Mouse (Mus musculus) CH12.LX (cell line): ENCODE measurements around the gene Ccl22. TPM values are rescaled to one million over a fixed set of nuclear protein-coding genes. Genes with fewer than 3 reads are reported as not detected.

Experiments
- DNase-seq: peaks from one replicate; pipeline ENCODE4 v3.0.0-alpha.2; 2013; ENCODE audit errors: extremely low read depth
- H3K27ac ChIP-seq: 2 replicates; pipeline ENCODE4 v1.5.1; 2012; ENCODE audit warnings: low read depth, mild to moderate bottlenecking, control low read depth, moderate library complexity; ENCODE audit not compliant: insufficient read depth
- H3K27me3 ChIP-seq: replicated peaks from 2 replicates; pipeline ENCODE3; 2012; ENCODE audit warnings: inconsistent platforms
- H3K36me3 ChIP-seq, 2 experiments: replicated peaks in 1 of 2; 2 replicates each; pipeline versions ENCODE3 to v1.6.1; 2012; ENCODE audit warnings: inconsistent platforms in 1 of 2, low read length in 1 of 2, mild to moderate bottlenecking in 1 of 2, mixed read lengths in 1 of 2, moderate library complexity in 1 of 2; ENCODE audit not compliant: control insufficient read depth in 1 of 2, insufficient read depth in 1 of 2
- H3K4me1 ChIP-seq, 2 experiments: 2 replicates each; pipeline ENCODE4 v1.6.1; 2012; ENCODE audit warnings: inconsistent platforms in 1 of 2, moderate library complexity in 1 of 2; ENCODE audit not compliant: insufficient read depth in 2 of 2, control insufficient read depth in 1 of 2
- H3K4me2 ChIP-seq: 2 replicates; pipeline ENCODE4 v1.6.1; 2012; ENCODE audit warnings: low read depth, mild to moderate bottlenecking, control low read depth; ENCODE audit not compliant: poor library complexity, insufficient read depth, severe bottlenecking
- H3K4me3 ChIP-seq, 3 experiments: fragments of 150-350 bp in 1 of 3; sonication (generic) in 1 of 3; replicated peaks in 1 of 3; 2 replicates each; pipeline versions ENCODE3 to v1.5.1; 2011 to 2012; ENCODE audit warnings: low read depth in 2 of 3, low read length in 2 of 3, mild to moderate bottlenecking in 2 of 3, moderate library complexity in 2 of 3, control low read depth in 1 of 3, improper control_type of control experiment in 1 of 3, inconsistent platforms in 1 of 3, mixed read lengths in 1 of 3; ENCODE audit not compliant: poor library complexity in 1 of 3
- H3K79me2 ChIP-seq: replicated peaks from 2 replicates; pipeline ENCODE4 v1.6.1; 2012; ENCODE audit warnings: mild to moderate bottlenecking, moderate library complexity; ENCODE audit not compliant: control insufficient read depth, poor library complexity, insufficient read depth, severe bottlenecking; ENCODE audit errors: extremely low read depth
- H3K9ac ChIP-seq: 2 replicates; pipeline ENCODE4 v1.6.1; 2012; ENCODE audit warnings: low read depth, mild to moderate bottlenecking, control low read depth, moderate library complexity; ENCODE audit not compliant: insufficient read depth
- H3K9me3 ChIP-seq: replicated peaks from 2 replicates; pipeline ENCODE3; 2012; ENCODE audit warnings: low read length, inconsistent platforms, mixed read lengths
- BHLHE40 ChIP-seq: IDR thresholded peaks from 2 replicates; pipeline ENCODE4 v1.6.1; 2011; ENCODE audit warnings: mild to moderate bottlenecking, low read depth, low read length, improper control_type of control experiment
- CHD1 ChIP-seq: IDR thresholded peaks from 2 replicates; pipeline ENCODE4 v1.6.1; 2012; ENCODE audit warnings: low read depth, low read length, improper control_type of control experiment, inconsistent platforms
- CHD2 ChIP-seq: IDR thresholded peaks from 2 replicates; pipeline ENCODE4 v1.6.1; 2011; ENCODE audit warnings: low read length, improper control_type of control experiment
- CTCF ChIP-seq, 2 experiments: IDR thresholded peaks in 1 of 2; conservative IDR thresholded peaks in 1 of 2; 2 replicates each; pipeline ENCODE4 v1.5.1; 2011 to 2012; ENCODE audit warnings: low read depth in 2 of 2, low read length in 2 of 2, improper control_type of control experiment in 1 of 2, inconsistent platforms in 1 of 2, mild to moderate bottlenecking in 1 of 2, moderate library complexity in 1 of 2
- ELF1 ChIP-seq: IDR thresholded peaks from 2 replicates; pipeline ENCODE4 v1.6.1; 2014; ENCODE audit warnings: low read depth, mild to moderate bottlenecking, inconsistent platforms, low read length, improper control_type of control experiment
- EP300 ChIP-seq: IDR thresholded peaks from 2 replicates; pipeline ENCODE4 v1.6.1; 2011; ENCODE audit warnings: low read length, improper control_type of control experiment
- ETS1 ChIP-seq: conservative IDR thresholded peaks from 2 replicates; pipeline ENCODE4 v1.6.1; 2012; ENCODE audit warnings: low read depth, mild to moderate bottlenecking, inconsistent platforms, low read length, improper control_type of control experiment, moderate library complexity
- GABPA ChIP-seq: IDR thresholded peaks from 2 replicates; pipeline ENCODE4 v1.6.1; 2012; ENCODE audit warnings: low read depth, low read length, improper control_type of control experiment, inconsistent platforms; ENCODE audit not compliant: insufficient replicate concordance
- HCFC1 ChIP-seq: IDR thresholded peaks from 2 replicates; pipeline ENCODE4 v1.6.1; 2012; ENCODE audit warnings: low read depth, mild to moderate bottlenecking, inconsistent platforms, low read length, improper control_type of control experiment
- IRF4 ChIP-seq: IDR thresholded peaks from 2 replicates; pipeline ENCODE4 v1.6.1; 2014; ENCODE audit warnings: low read depth, mild to moderate bottlenecking, inconsistent platforms, low read length, improper control_type of control experiment
- JUN ChIP-seq: IDR thresholded peaks from 2 replicates; pipeline ENCODE4 v1.6.1; 2011; ENCODE audit warnings: low read depth, mild to moderate bottlenecking, low read length, improper control_type of control experiment, moderate library complexity; ENCODE audit not compliant: insufficient read depth
- JUND ChIP-seq: conservative IDR thresholded peaks from 2 replicates; pipeline ENCODE4 v1.6.1; 2011; ENCODE audit warnings: low read depth, low read length, improper control_type of control experiment
- KAT2A ChIP-seq: IDR thresholded peaks from 2 replicates; pipeline ENCODE4 v1.6.1; 2012; ENCODE audit warnings: low read length, improper control_type of control experiment, inconsistent platforms; ENCODE audit not compliant: insufficient replicate concordance
- MAFK ChIP-seq: IDR thresholded peaks from 2 replicates; pipeline ENCODE4 v1.6.1; 2011; ENCODE audit warnings: low read length, improper control_type of control experiment; ENCODE audit not compliant: insufficient replicate concordance
- MAX ChIP-seq: IDR thresholded peaks from 2 replicates; pipeline ENCODE4 v1.6.1; 2011; ENCODE audit warnings: low read length, improper control_type of control experiment
- MAZ ChIP-seq: IDR thresholded peaks from 2 replicates; pipeline ENCODE4 v1.6.1; 2012; ENCODE audit warnings: low read depth, mild to moderate bottlenecking, inconsistent platforms, low read length, improper control_type of control experiment, moderate library complexity
- MEF2A ChIP-seq: IDR thresholded peaks from 2 replicates; pipeline ENCODE4 v1.6.1; 2014; ENCODE audit warnings: low read depth, mild to moderate bottlenecking, inconsistent platforms, low read length, improper control_type of control experiment, borderline replicate concordance
- MXI1 ChIP-seq: IDR thresholded peaks from 2 replicates; pipeline ENCODE4 v1.6.1; 2011; ENCODE audit warnings: mild to moderate bottlenecking, low read depth, low read length, improper control_type of control experiment
- MYC ChIP-seq: IDR thresholded peaks from 2 replicates; pipeline ENCODE4 v1.6.1; 2011; ENCODE audit warnings: low read depth, mild to moderate bottlenecking, improper control_type of control experiment, low read length
- NELFE ChIP-seq: IDR thresholded peaks from 2 replicates; pipeline ENCODE4 v1.6.1; 2011; ENCODE audit warnings: low read depth, low read length, improper control_type of control experiment
- NRF1 ChIP-seq: IDR thresholded peaks from 2 replicates; pipeline ENCODE4 v1.6.1; 2014; ENCODE audit warnings: low read depth, mild to moderate bottlenecking, inconsistent platforms, low read length, improper control_type of control experiment, moderate library complexity
- PAX5 ChIP-seq: IDR thresholded peaks from 2 replicates; pipeline ENCODE4 v1.6.1; 2012; ENCODE audit warnings: low read length, inconsistent platforms, mixed read lengths
- POLR2A ChIP-seq: IDR thresholded peaks from 2 replicates; pipeline ENCODE4 v1.6.1; 2011; ENCODE audit warnings: low read depth, mild to moderate bottlenecking, improper control_type of control experiment, low read length
- POLR2AphosphoS2 ChIP-seq: IDR thresholded peaks from 2 replicates; pipeline ENCODE4 v1.6.1; 2011; ENCODE audit warnings: low read depth, low read length, improper control_type of control experiment
- RAD21 ChIP-seq: IDR thresholded peaks from 2 replicates; pipeline ENCODE4 v1.6.1; 2011; ENCODE audit warnings: low read depth, mild to moderate bottlenecking, low read length, improper control_type of control experiment, moderate library complexity
- RCOR1 ChIP-seq: conservative IDR thresholded peaks from 2 replicates; pipeline ENCODE4 v1.6.1; 2012; ENCODE audit warnings: low read depth, mild to moderate bottlenecking, inconsistent platforms, low read length, improper control_type of control experiment
- SIN3A ChIP-seq: IDR thresholded peaks from 2 replicates; pipeline ENCODE4 v1.6.1; 2012; ENCODE audit warnings: low read length, improper control_type of control experiment, inconsistent platforms
- SMC3 ChIP-seq: IDR thresholded peaks from 2 replicates; pipeline ENCODE4 v1.6.1; 2011; ENCODE audit warnings: low read depth, low read length, improper control_type of control experiment
- TBP ChIP-seq: conservative IDR thresholded peaks from 2 replicates; pipeline ENCODE4 v1.6.1; 2011; ENCODE audit warnings: low read depth, low read length, improper control_type of control experiment
- TCF12 ChIP-seq: IDR thresholded peaks from 2 replicates; pipeline ENCODE4 v1.6.1; 2014; ENCODE audit warnings: low read depth, mild to moderate bottlenecking, inconsistent platforms, low read length, improper control_type of control experiment
- UBTF ChIP-seq: IDR thresholded peaks from 2 replicates; pipeline ENCODE4 v1.6.1; 2012; ENCODE audit warnings: low read depth, mild to moderate bottlenecking, inconsistent platforms, low read length, improper control_type of control experiment, moderate library complexity
- USF2 ChIP-seq: conservative IDR thresholded peaks from 2 replicates; pipeline ENCODE4 v1.6.1; 2011; ENCODE audit warnings: low read depth, low read length, improper control_type of control experiment
- ZC3H11A ChIP-seq: IDR thresholded peaks from 2 replicates; pipeline ENCODE4 v1.6.1; 2012; ENCODE audit warnings: low read depth, mild to moderate bottlenecking, inconsistent platforms, low read length, improper control_type of control experiment
- ZKSCAN1 ChIP-seq: IDR thresholded peaks from 2 replicates; pipeline ENCODE4 v1.6.1; 2012; ENCODE audit warnings: low read depth, inconsistent platforms, low read length, improper control_type of control experiment, borderline replicate concordance
- ZMIZ1 ChIP-seq: IDR thresholded peaks from 2 replicates; pipeline ENCODE4 v1.6.1; 2012; ENCODE audit warnings: low read depth, mild to moderate bottlenecking, inconsistent platforms, low read length, improper control_type of control experiment
- ZNF384 ChIP-seq: IDR thresholded peaks from 2 replicates; pipeline ENCODE4 v1.6.1; 2012; ENCODE audit warnings: low read depth, low read length, improper control_type of control experiment, inconsistent platforms
- dilution Hi-C: fragments of 300-500 bp; cut with MboI; formaldehyde crosslinking; loops from 2 replicates; pipeline ENCODE4 v1.14.3; 2020; ENCODE audit warnings: low sequenced_read_pairs; ENCODE audit not compliant: extremely low pct_unique_long_range_greater_than_20kb, extremely low pct_ligation_motif_present
- in situ Hi-C: fragments of 300-500 bp; cut with MboI; formaldehyde crosslinking; loops from 3 replicates; pipeline ENCODE4 v1.14.3; 2019; ENCODE audit warnings: low sequenced_read_pairs, low pct_ligation_motif_present, low pct_unique_long_range_greater_than_20kb, mixed read lengths
- polyA plus RNA-seq: library from polyadenylated mRNA; unstranded; fragments of >175 nt; gene quantifications from 2 replicates; pipeline ENCODE4 v1.2.1, GENCODE M21; 2012; ENCODE audit warnings: low read depth; ENCODE audit not compliant: insufficient read length
- total RNA-seq, 2 experiments: library from RNA; depleted of rRNA; stranded (reverse); fragments of 300-350 nt in 1 of 2; fragments of >200 nt in 1 of 2; gene quantifications; 2 replicates each; pipeline ENCODE4 v1.2.3; 2012 to 2014

Ccl22 gene
- total and polyA plus RNA-seq, 3 experiments, result 1,396 to 4,546 (median 3,114) TPM

- TF ChIP-seq BHLHE40, result no peak
- TF ChIP-seq NELFE, result peak; percentile 71
- no peak for TF ChIP-seq MEF2A
- no peak for TF ChIP-seq ZKSCAN1
- no peak for TF ChIP-seq ZNF384
- peak; percentile 87 for TF ChIP-seq ZMIZ1
- no peak for TF ChIP-seq JUND
- no peak for TF ChIP-seq CTCF (conservative IDR thresholded peaks at IDR 0.05 in 1 of 2, IDR thresholded peaks at IDR 0.05 in 1 of 2; ENCODE audit: low read depth in 2 of 2, low read length in 2 of 2)
- peak; percentile 34; the same call in 1 of the 2 replicates for TF ChIP-seq NRF1
- no peak for TF ChIP-seq KAT2A
- TF ChIP-seq POLR2A, result peak; percentile 89
- no peak for TF ChIP-seq MXI1
- 0 out of 2 replicates have a peak, but pooled peaks have one; percentile 40 for TF ChIP-seq SIN3A
- no peak for TF ChIP-seq MAZ
- TF ChIP-seq ZC3H11A, result no peak
- no peak for TF ChIP-seq CHD1
- no peak for TF ChIP-seq TBP
- no peak for TF ChIP-seq RCOR1
- no peak for TF ChIP-seq JUN
- no peak for TF ChIP-seq GABPA
- TF ChIP-seq MAFK, result no peak
- TF ChIP-seq EP300, result no peak
- TF ChIP-seq MAX, result peak; percentile 71
- TF ChIP-seq ELF1, result no peak
- no peak for TF ChIP-seq HCFC1
- no peak for TF ChIP-seq RAD21
- no peak for TF ChIP-seq ETS1
- TF ChIP-seq POLR2AphosphoS2, result no peak
- TF ChIP-seq UBTF, result peak; percentile 68; the same call in 1 of the 2 replicates
- TF ChIP-seq SMC3, result no peak
- TF ChIP-seq MYC, result no peak
- no peak for TF ChIP-seq USF2
- TF ChIP-seq CHD2, result no peak
- TF ChIP-seq PAX5, result no peak
- TF ChIP-seq IRF4, result 0 out of 2 replicates have a peak, but pooled peaks have one; percentile 18
- peak; percentile 52; the same call in 1 of the 2 replicates for TF ChIP-seq TCF12
- Histone ChIP-seq H3K27me3 (peaks cover 27% of the 10 kb centered on the region), H3K4me2 (peak within 1 kb of the TSS; percentile 70), H3K36me3 (no peaks in the 10 kb centered on the region), H3K79me2 (no peaks in the 10 kb centered on the region; the same call in 1 of the 2 replicates), H3K9ac (peak within 1 kb of the TSS; percentile 8), H3K9me3 (no peaks in the 10 kb centered on the region), H3K4me1 (peaks cover 10 to 35% of the 10 kb centered on the region in 2 experiments; a peak in 3 of 4 replicates), H3K27ac (no peak within 1 kb of the TSS), H3K4me3 (peak within 1 kb of the TSS; percentile 43 to 61 (median 61))
- dilution Hi-C loops (no loop called here), in situ Hi-C loops (loop anchor here (10.0 kb wide), 3 partner anchors 101 to 361 kb away; no protein-coding TSS in a partner anchor)
- peak; percentile 55 for DNase-seq
Observed at GRCm38 (mm10) chr8:94695994-94696384, 49.4 kb upstream of the Ccl22 start, which contains the start of gene Pllp. TSS of gene Pllp (minus strand) at chr8:94696278.
